Mouse (Mus musculus) liver, adult 2 months (tissue): ENCODE data around the gene Gm20425. TPM values are rescaled to one million over a fixed set of nuclear protein-coding genes. Genes with fewer than 3 reads are reported as not detected.
A peak's percentile ranks its signal among the peaks of the same experiment; 100 is the strongest.

Source experiments
- DNase-seq: peaks from one replicate; pipeline ENCODE4 v3.0.0-alpha.2; 2011; ENCODE audit warnings: low read depth, low spot score; ENCODE audit errors: extremely low read depth
- H3K27ac ChIP-seq: fragments of 200-500 bp; replicated peaks from 2 replicates; pipeline ENCODE4 v1.5.1; 2012; ENCODE audit warnings: low read depth, mild to moderate bottlenecking, control low read depth, inconsistent platforms, low read length; ENCODE audit not compliant: insufficient read depth
- H3K27me3 ChIP-seq: fragments of 200-500 bp; 2 replicates; pipeline ENCODE4 v1.6.1; 2012; ENCODE audit warnings: mild to moderate bottlenecking, moderate library complexity, low read length, inconsistent platforms; ENCODE audit not compliant: control insufficient read depth, insufficient read depth
- H3K36me3 ChIP-seq: fragments of 200-500 bp; 2 replicates; pipeline ENCODE4 v1.6.1; 2012; ENCODE audit warnings: low read length, inconsistent platforms; ENCODE audit not compliant: control insufficient read depth, insufficient read depth
- H3K4me1 ChIP-seq: fragments of 200-500 bp; 2 replicates; pipeline ENCODE4 v1.6.1; 2011; ENCODE audit warnings: low read length; ENCODE audit not compliant: control insufficient read depth, insufficient read depth
- H3K4me3 ChIP-seq: fragments of 200-500 bp; 2 replicates; pipeline ENCODE4 v1.5.1; 2011; ENCODE audit warnings: low read depth, mild to moderate bottlenecking, control low read depth, low read length, moderate library complexity; ENCODE audit not compliant: insufficient read depth
- H3K79me2 ChIP-seq: fragments of 200-500 bp; 2 replicates; pipeline ENCODE4 v1.6.1; 2012; ENCODE audit warnings: inconsistent platforms, mild to moderate bottlenecking, low read length, moderate library complexity; ENCODE audit not compliant: control insufficient read depth, insufficient read depth
- H3K9ac ChIP-seq: fragments of 200-500 bp; 2 replicates; pipeline ENCODE4 v1.6.1; 2012; ENCODE audit warnings: low read depth, mild to moderate bottlenecking, control low read depth, inconsistent platforms, low read length
- CTCF ChIP-seq: fragments of 200-500 bp; IDR thresholded peaks from 2 replicates; pipeline ENCODE4 v1.5.1; 2011; ENCODE audit warnings: low read depth, low read length, control low read depth
- POLR2A ChIP-seq: fragments of 200-500 bp; IDR thresholded peaks from 2 replicates; pipeline ENCODE4 v1.6.1; 2011; ENCODE audit warnings: low read length, control low read depth; ENCODE audit not compliant: insufficient read depth; ENCODE audit errors: extremely low read depth
- WGBS: fragments of 180-500 bp; shearing (Covaris S2); methylation state at CpG from one replicate; pipeline ENCODE4 v1.1.7; 2018; 5-methylcytosine and 5-hydroxymethylcytosine counted together
- polyA plus RNA-seq: library from polyadenylated mRNA; depleted of rRNA; stranded (reverse); fragments of >200 nt; gene quantifications from 2 replicates; pipeline ENCODE4 v1.2.3, GENCODE M21; 2012
- total RNA-seq: library from RNA; depleted of rRNA; stranded (reverse); fragments of >200 nt; gene quantifications from 2 replicates; pipeline ENCODE4 v1.2.3, GENCODE M21; 2014

Gm20425 gene
- total and polyA plus RNA-seq, 2 experiments = 0.43 to 1.1 TPM

DNA sequence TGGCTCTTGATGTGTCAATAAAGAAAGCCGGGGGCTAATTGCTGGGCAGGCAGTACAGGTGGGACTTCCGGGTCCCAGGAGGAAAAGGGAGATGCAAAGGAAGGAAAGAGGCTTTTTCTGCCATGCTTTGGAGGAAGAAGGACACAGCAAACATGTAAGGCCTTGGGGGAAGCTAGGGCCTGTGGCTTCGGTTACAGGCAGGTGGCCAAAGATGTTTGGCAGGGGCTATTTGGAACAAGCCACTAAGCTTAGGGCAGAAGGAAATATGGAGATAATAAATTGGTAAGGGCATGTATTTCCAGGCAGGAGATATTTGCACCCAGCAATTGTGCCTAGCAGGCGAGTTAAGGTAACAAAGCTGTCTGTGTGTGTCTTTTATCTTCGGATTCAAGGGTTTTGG lies 22.8 kb upstream of the Gm20425 start:
- Histone ChIP-seq H3K27me3 (no peaks in the 10 kb centered on the region), H3K36me3 (peaks cover 48% of the 10 kb centered on the region), H3K79me2 (no peaks in the 10 kb centered on the region), H3K27ac (no peak overlapping the region), H3K4me1 (peaks cover 6% of the 10 kb centered on the region), H3K4me3 (no peak overlapping the region), H3K9ac (no peak overlapping the region)
- TF ChIP-seq CTCF = no peak
- 75% methylated on average over 5 of the region's 5 CpGs for WGBS
- DNase-seq = no peak

DNA sequence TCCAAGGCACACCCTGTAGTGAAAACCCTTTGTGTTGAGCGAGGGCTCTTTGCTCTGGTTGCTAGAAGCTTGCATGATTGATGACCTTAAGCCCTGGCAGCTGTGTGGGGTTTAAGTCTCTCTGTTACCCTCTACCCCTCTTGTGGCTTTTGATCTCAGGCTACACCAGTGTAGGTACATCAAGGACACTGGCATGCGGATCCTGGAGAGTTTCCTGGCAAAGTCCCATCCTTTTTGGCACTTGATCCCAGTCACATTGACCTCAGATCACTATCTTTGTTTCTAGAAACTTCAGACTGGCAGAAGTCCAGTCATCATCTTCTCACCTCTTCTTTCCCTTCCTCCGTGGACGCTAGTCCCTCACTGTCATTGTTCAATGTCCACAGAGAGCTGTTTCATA lies 18.5 kb upstream of the Gm20425 start:
- Histone ChIP-seq H3K4me1 (peaks cover 8% of the 10 kb centered on the region), H3K27ac (peak overlapping the region; percentile 75), H3K79me2 (no peaks in the 10 kb centered on the region), H3K27me3 (no peaks in the 10 kb centered on the region), H3K36me3 (peaks cover 24% of the 10 kb centered on the region), H3K4me3 (no peak overlapping the region), H3K9ac (no peak overlapping the region)
- peak; percentile 95 for DNase-seq
- WGBS = 16% methylated on average over 4 of the region's 4 CpGs
- TF ChIP-seq CTCF (no peak), POLR2A (no peak)

DNA sequence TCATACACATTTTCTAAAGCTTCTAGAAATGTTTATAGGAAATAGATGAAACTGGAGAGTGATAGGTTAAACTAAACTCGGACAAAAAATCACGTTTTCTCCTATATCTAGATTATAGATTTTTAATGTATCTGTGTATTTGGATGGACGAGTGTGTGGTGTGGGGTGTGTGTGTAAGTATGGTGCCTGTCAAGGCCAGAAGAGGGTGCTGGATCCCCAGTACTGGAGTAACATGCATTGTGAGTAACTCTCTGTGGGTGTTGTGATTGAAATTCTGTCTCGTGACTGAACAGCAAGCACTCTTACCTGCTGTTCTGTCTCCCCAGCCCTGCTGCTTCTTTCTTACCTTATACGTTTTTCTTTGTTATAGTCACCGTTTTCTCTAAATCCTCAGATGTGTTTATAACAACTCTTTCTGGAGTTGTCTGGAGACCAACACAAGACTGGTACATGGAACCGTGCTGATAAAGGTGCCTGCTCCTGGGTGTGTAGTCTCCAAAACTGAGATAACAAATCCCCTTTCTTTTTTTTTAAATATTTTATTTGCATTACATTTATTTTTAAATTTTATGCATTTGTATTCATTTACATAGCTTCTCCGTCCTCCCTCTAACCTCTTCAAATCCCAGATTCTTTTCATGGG lies 16.5 kb upstream of the Gm20425 start:
- H3K36me3 ChIP-seq = peaks cover 15% of the 10 kb centered on the region
- WGBS = 79% methylated on average over 8 of the region's 8 CpGs
- H3K27ac ChIP-seq = no peak overlapping the region
- TF ChIP-seq POLR2A (no peak), CTCF (peak; percentile 8; the same call in 1 of the 2 replicates)
- H3K9ac ChIP-seq = no peak overlapping the region
- no peaks in the 10 kb centered on the region for H3K27me3 ChIP-seq
- peak; percentile 35 for DNase-seq
- H3K79me2 ChIP-seq = no peaks in the 10 kb centered on the region
- peaks cover 22% of the 10 kb centered on the region for H3K4me1 ChIP-seq
- no peak overlapping the region for H3K4me3 ChIP-seq

DNA sequence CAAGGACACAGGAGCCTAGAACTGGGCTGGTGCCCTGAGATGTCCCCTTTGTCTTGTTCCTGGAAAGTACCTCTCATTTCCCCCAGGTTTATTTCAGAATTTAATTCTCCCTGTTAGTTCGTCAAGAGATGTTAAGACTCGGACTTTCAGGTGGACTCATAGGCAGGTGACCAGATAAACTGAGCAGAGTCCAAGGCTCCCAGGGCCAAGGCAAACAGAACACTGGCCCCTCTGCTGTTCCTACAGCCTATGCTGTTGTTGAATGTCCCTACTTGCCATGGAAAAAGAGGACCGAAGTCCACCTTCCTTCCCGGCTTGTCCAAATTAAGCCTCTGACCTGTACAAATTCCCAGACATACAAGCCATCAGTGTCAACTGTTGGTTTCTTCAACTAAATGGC lies 13.5 kb upstream of the Gm20425 start:
- WGBS = 19% methylated on average over 4 of the region's 4 CpGs
- DNase-seq = peak; percentile 99
- Histone ChIP-seq H3K36me3 (no peaks in the 10 kb centered on the region), H3K79me2 (no peaks in the 10 kb centered on the region; the same call in 1 of the 2 replicates), H3K4me3 (no peak overlapping the region), H3K9ac (peak overlapping the region; percentile 64), H3K27ac (peak overlapping the region; percentile 98), H3K4me1 (peaks cover 38% of the 10 kb centered on the region), H3K27me3 (no peaks in the 10 kb centered on the region)
- TF ChIP-seq POLR2A = no peak

DNA sequence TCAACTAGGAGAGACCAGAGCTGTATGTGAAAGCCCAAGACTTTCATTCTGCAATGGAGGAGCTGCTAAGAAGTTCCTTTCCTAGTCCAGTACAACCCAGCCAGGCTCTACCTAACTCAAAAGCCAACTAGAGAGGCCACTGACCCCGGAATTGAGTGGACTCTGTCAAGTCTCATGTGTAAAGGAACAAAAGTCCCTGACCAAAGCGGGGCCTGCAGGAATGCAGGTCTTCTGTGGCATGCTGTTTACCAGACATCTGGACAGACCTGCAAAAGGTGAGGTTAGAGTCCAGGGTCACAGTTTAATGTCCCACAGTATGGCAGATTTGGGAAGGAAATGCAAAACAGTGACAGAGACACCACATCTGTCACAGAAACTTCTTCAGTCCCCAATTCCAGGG lies 11.1 kb upstream of the Gm20425 start:
- DNase-seq = peak; percentile 96
- H3K27me3 ChIP-seq = no peaks in the 10 kb centered on the region
- no peak for TF ChIP-seq CTCF
- peak overlapping the region; percentile 92 for H3K27ac ChIP-seq
- no peak overlapping the region for H3K4me3 ChIP-seq
- H3K4me1 ChIP-seq = peaks cover 36% of the 10 kb centered on the region
- 12% methylated on average over 2 of the region's 2 CpGs for WGBS
- H3K79me2 ChIP-seq = no peaks in the 10 kb centered on the region; the same call in 1 of the 2 replicates
- H3K9ac ChIP-seq = no peak overlapping the region
- H3K36me3 ChIP-seq = no peaks in the 10 kb centered on the region

DNA sequence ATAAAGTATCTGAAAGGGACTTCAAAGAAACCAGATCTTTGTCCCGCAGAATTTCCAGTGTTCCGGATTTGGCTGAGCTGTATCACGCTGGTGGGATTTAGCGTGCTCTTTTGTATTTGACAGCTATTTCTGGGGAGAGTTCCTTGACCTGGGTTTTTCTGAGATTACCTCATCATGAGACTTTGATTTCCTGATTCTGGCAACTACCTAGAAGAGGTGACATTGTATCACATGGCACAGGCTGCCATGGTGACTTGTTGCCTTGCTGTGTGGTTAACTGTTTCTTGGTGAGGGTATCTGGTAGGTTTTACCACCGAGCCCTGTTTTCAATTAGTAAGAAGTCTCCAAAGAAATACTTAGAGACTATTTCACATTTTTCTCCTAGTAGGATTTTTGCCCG lies 9.4 kb upstream of the Gm20425 start:
- no peaks in the 10 kb centered on the region for H3K36me3 ChIP-seq
- H3K4me1 ChIP-seq = peaks cover 37% of the 10 kb centered on the region
- 33% methylated on average over 6 of the region's 6 CpGs for WGBS
- peak; percentile 92 for DNase-seq
- TF ChIP-seq POLR2A (no peak), CTCF (no peak)
- H3K27ac ChIP-seq = peak overlapping the region; percentile 48; the same call in 1 of the 2 replicates
- no peak overlapping the region for H3K4me3 ChIP-seq
- no peak overlapping the region for H3K9ac ChIP-seq
- H3K27me3 ChIP-seq = no peaks in the 10 kb centered on the region
- no peaks in the 10 kb centered on the region; the same call in 1 of the 2 replicates for H3K79me2 ChIP-seq
